Mouse (Mus musculus) liver, embryonic 14.5 days (tissue): Measurements from ENCODE around the gene Zbtb41.
"Not testable (repeated sequence)": the region's sequence is repeated elsewhere in the genome, so short reads cannot be mapped to it uniquely, and the experiment has no call there.

Source experiments
- CTCF ChIP-seq: IDR thresholded peaks from 2 replicates; pipeline ENCODE4 v1.5.1; 2016; ENCODE audit warnings: antibody characterized with exemption, low read depth, control low read depth
- EP300 ChIP-seq: IDR thresholded peaks from 2 replicates; pipeline ENCODE4 v1.6.1; 2016; ENCODE audit warnings: antibody characterized with exemption, low read depth

DNA sequence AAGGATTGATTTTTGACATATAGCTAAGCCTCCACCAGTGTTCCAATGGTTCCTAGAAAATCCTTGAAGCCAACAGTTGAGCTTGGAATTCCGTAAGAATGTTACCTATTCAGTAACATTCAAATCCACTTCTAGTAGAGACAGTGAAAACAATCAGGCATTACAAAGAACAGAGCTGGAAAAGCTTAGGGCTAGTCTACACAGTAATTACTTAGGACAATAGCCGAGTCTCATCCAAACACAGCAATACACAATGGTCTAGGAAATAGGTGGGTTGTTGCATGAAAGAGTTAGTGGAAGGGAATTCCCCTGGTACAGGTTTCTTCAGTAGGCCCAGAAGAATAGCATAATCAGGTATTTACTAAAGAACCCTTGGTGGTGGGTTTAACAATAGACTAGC lies 9.7 kb upstream of the Zbtb41 start:
- TF ChIP-seq EP300, CTCF: not testable (repeated sequence)
